Mouse (Mus musculus): ENCODE measurements at regions not wholly inside any gene's neighbourhood (a gene's known extent, or its start where the extent isn't known, plus 50 kb on each side); places are given as distances from the start of the nearest gene placed in this dataset.

GRCm38 (mm10) chr3:139844443-139844842 lies 638.9 kb downstream of the Stpg2 start:
- 77% methylated on average over 3 of the region's 3 CpGs for WGBS
- Histone ChIP-seq H3K27me3 (ENCODE audit: insufficient read depth, low read length) (no peaks in the 10 kb centered on the region), H3K4me3 (replicated peaks; ENCODE audit: low read depth, low read length) (no peak overlapping the region), H3K9ac (ENCODE audit: low read depth, low read length) (no peak overlapping the region), H3K36me3 (ENCODE audit: insufficient read depth, low read length) (no peaks in the 10 kb centered on the region), H3K4me2 (ENCODE audit: low read length) (no peak overlapping the region), H3K9me3 (replicated peaks; ENCODE audit: low read length) (no peaks in the 10 kb centered on the region), H3K4me1 (replicated peaks; ENCODE audit: insufficient read depth, low read length) (no peaks in the 10 kb centered on the region), H3K27ac (no peak overlapping the region)
- no peak for TF ChIP-seq CTCF (IDR thresholded peaks at IDR 0.05; ENCODE audit: low read depth)
- DNase-seq (ENCODE audit: low spot score) (peak; percentile 11), ATAC-seq (replicated peaks; ENCODE audit: low FRiP score, low read depth) (no peak)

- Histone ChIP-seq H3K4me2 (ENCODE audit: low read length) (no peak overlapping the region), H3K27ac (no peak overlapping the region), H3K9me3 (replicated peaks; ENCODE audit: low read length) (no peaks in the 10 kb centered on the region), H3K36me3 (ENCODE audit: insufficient read depth, low read length) (no peaks in the 10 kb centered on the region), H3K4me1 (replicated peaks; ENCODE audit: insufficient read depth, low read length) (no peaks in the 10 kb centered on the region), H3K9ac (ENCODE audit: low read depth, low read length) (no peak overlapping the region), H3K4me3 (replicated peaks; ENCODE audit: low read depth, low read length) (no peak overlapping the region), H3K27me3 (ENCODE audit: insufficient read depth, low read length) (no peaks in the 10 kb centered on the region)
- WGBS = 79% methylated on average over 5 of the region's 5 CpGs
- TF ChIP-seq CTCF (IDR thresholded peaks at IDR 0.05; ENCODE audit: low read depth) = no peak
- ATAC-seq (replicated peaks; ENCODE audit: low FRiP score, low read depth) (no peak), DNase-seq (ENCODE audit: low spot score) (no peak)
Observed at GRCm38 (mm10) chr3:139847826-139848225, 642.3 kb downstream of the Stpg2 start.

- 49% methylated on average over 16 of the region's 16 CpGs for WGBS
- H3K36me3 ChIP-seq (ENCODE audit: insufficient read depth, low read length) = no peaks in the 10 kb centered on the region
- no peak overlapping the region for H3K9ac ChIP-seq (ENCODE audit: low read depth, low read length)
- H3K4me2 ChIP-seq (ENCODE audit: low read length) = peak overlapping the region; percentile 41
- ATAC-seq (replicated peaks; ENCODE audit: low FRiP score, low read depth) (no peak; the same call in 1 of the 2 replicates), DNase-seq (ENCODE audit: low spot score) (peak; percentile 68)
- no peak overlapping the region for H3K27ac ChIP-seq
- no peaks in the 10 kb centered on the region for H3K27me3 ChIP-seq (ENCODE audit: insufficient read depth, low read length)
- H3K4me1 ChIP-seq (replicated peaks; ENCODE audit: insufficient read depth, low read length) = no peaks in the 10 kb centered on the region; the same call in 1 of the 2 replicates
- H3K9me3 ChIP-seq (replicated peaks; ENCODE audit: low read length) = no peaks in the 10 kb centered on the region
- no peak overlapping the region for H3K4me3 ChIP-seq (replicated peaks; ENCODE audit: low read depth, low read length)
- TF ChIP-seq CTCF (IDR thresholded peaks at IDR 0.05; ENCODE audit: low read depth) = no peak
Observed at GRCm38 (mm10) chr3:139859966-139860635, 654.6 kb downstream of the Stpg2 start.

- H3K27me3 ChIP-seq (ENCODE audit: insufficient read depth, low read length) = no peaks in the 10 kb centered on the region
- TF ChIP-seq CTCF (IDR thresholded peaks at IDR 0.05; ENCODE audit: low read depth) = no peak
- H3K4me3 ChIP-seq (replicated peaks; ENCODE audit: low read depth, low read length) = no peak overlapping the region
- no peaks in the 10 kb centered on the region for H3K36me3 ChIP-seq (ENCODE audit: insufficient read depth, low read length)
- 20% methylated on average over 9 of the region's 9 CpGs for WGBS
- ATAC-seq (replicated peaks; ENCODE audit: low FRiP score, low read depth) (no peak; the same call in 1 of the 2 replicates), DNase-seq (ENCODE audit: low spot score) (peak; percentile 31)
- no peak overlapping the region for H3K27ac ChIP-seq
- H3K4me2 ChIP-seq (ENCODE audit: low read length) = peak overlapping the region; percentile 41
- no peak overlapping the region for H3K9ac ChIP-seq (ENCODE audit: low read depth, low read length)
- H3K9me3 ChIP-seq (replicated peaks; ENCODE audit: low read length) = no peaks in the 10 kb centered on the region
- H3K4me1 ChIP-seq (replicated peaks; ENCODE audit: insufficient read depth, low read length) = no peaks in the 10 kb centered on the region; the same call in 1 of the 2 replicates
Observed at GRCm38 (mm10) chr3:139860831-139861371, 655.4 kb downstream of the Stpg2 start.

- Histone ChIP-seq H3K9ac (ENCODE audit: low read depth, low read length) (no peak overlapping the region), H3K27me3 (ENCODE audit: insufficient read depth, low read length) (no peaks in the 10 kb centered on the region), H3K36me3 (ENCODE audit: insufficient read depth, low read length) (no peaks in the 10 kb centered on the region), H3K9me3 (replicated peaks; ENCODE audit: low read length) (no peaks in the 10 kb centered on the region), H3K4me2 (ENCODE audit: low read length) (no peak overlapping the region), H3K27ac (no peak overlapping the region), H3K4me3 (replicated peaks; ENCODE audit: low read depth, low read length) (no peak overlapping the region), H3K4me1 (replicated peaks; ENCODE audit: insufficient read depth, low read length) (no peaks in the 10 kb centered on the region)
- ATAC-seq (replicated peaks; ENCODE audit: low FRiP score, low read depth) = no peak
- TF ChIP-seq CTCF (IDR thresholded peaks at IDR 0.05; ENCODE audit: low read depth) = no peak
- no peak for DNase-seq (ENCODE audit: low spot score)
Observed at GRCm38 (mm10) chr3:139866329-139866728, 660.8 kb downstream of the Stpg2 start.

GRCm38 (mm10) chr3:139867030-139867429 lies 661.5 kb downstream of the Stpg2 start:
- WGBS = 87% methylated on average over 4 of the region's 4 CpGs
- Histone ChIP-seq H3K9me3 (replicated peaks; ENCODE audit: low read length) (no peaks in the 10 kb centered on the region), H3K36me3 (ENCODE audit: insufficient read depth, low read length) (no peaks in the 10 kb centered on the region), H3K27ac (no peak overlapping the region), H3K27me3 (ENCODE audit: insufficient read depth, low read length) (no peaks in the 10 kb centered on the region), H3K4me2 (ENCODE audit: low read length) (no peak overlapping the region), H3K4me3 (replicated peaks; ENCODE audit: low read depth, low read length) (no peak overlapping the region), H3K9ac (ENCODE audit: low read depth, low read length) (no peak overlapping the region), H3K4me1 (replicated peaks; ENCODE audit: insufficient read depth, low read length) (no peaks in the 10 kb centered on the region)
- ATAC-seq (replicated peaks; ENCODE audit: low FRiP score, low read depth) (no peak), DNase-seq (ENCODE audit: low spot score) (no peak)
- TF ChIP-seq CTCF (IDR thresholded peaks at IDR 0.05; ENCODE audit: low read depth) = peak; percentile 20; the same call in 1 of the 2 replicates

All from kidney, postnatal 0 days (tissue).